Mouse (Mus musculus) heart, adult 8-10 months (tissue): ENCODE results near the gene Mccc2. TPM values are rescaled to one million over a fixed set of nuclear protein-coding genes. Genes with fewer than 3 reads are reported as not detected.
"Not testable (repeated sequence)": the region's sequence is repeated elsewhere in the genome, so short reads cannot be mapped to it uniquely, and the experiment has no call there.

Experiments used
- DNase-seq: peaks from one replicate; pipeline ENCODE4 v3.0.0; 2022; ENCODE audit warnings: low spot score
- total RNA-seq, 4 experiments: library from RNA; stranded (reverse); gene quantifications; 2 replicates each; pipeline ENCODE4 v1.2.4; 2022

The Mccc2 gene
- 10 to 100 TPM; 93.3 to 98.8 (median 97.6) TPM for total RNA-seq

GRCm38 (mm10) chr13:100014906-100015895, at the start of gene Mccc2:
Gene Mccc2 (minus strand): TSS chr13:100015639.
- peak; percentile 77 for DNase-seq

- no peak for DNase-seq
Measured at GRCm38 (mm10) chr13:100063936-100064335, 48.5 kb upstream of the Mccc2 start.

GRCm38 (mm10) chr13:100057738-100058137, 42.3 kb upstream of the Mccc2 start:
- not testable (repeated sequence) for DNase-seq

- no peak for DNase-seq
Measured at GRCm38 (mm10) chr13:100026013-100026412, 10.6 kb upstream of the Mccc2 start.

- DNase-seq, result no peak
Measured at GRCm38 (mm10) chr13:100016891-100017290, 1.5 kb upstream of the Mccc2 start.

DNA sequence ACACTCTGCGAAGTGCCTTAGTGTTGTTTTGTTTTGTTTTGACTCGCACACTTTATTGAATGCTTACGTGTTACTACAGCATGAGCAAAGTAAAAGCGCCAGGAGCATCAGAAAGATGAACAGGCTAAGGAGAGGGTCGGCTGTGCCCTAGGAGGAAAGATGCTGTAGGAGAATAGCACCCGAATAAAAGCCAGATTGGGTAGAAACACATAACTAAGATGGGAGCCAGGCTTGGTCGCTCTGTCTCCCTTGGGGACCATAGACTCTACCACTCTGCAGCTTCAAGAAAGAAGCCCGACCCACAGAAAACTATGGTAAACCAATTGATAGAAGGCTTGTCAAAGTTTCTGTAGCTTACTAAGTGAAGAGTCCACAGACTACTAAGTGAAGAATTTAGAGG, 498 bp upstream of the Mccc2 start:
- DNase-seq, result no peak

DNA sequence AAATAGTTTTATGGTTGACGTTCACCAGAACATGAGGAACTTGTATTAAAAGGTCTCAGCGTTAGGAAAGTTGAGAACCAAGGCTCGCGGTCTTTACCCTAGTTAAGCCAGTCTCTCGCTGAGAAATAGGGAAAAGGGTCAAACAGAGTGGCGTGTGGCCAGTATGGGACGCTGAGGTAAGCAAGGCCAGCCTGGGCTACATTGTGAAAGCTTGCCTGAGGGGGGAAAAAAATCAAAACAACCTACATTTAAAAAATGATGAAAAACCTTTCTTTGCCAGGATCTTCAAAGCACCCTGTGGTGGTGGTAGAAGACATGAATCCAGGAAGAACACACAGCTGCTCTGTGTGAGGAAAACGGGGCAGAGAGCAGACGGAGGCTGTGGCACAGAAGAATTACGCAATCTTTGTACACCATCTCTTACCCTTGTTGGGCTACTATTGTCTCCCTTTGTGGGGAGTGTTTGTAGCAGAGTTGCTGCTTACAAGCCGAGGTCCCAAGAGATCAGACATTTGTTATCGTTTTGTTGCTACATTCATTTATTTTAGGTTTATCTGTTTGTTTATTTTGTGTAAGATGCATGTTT, 9.4 kb downstream of the Mccc2 start:
- DNase-seq, result no peak

GRCm38 (mm10) chr13:100001790-100002196, 13.6 kb downstream of the Mccc2 start:
- DNase-seq, result peak; percentile 91

DNA sequence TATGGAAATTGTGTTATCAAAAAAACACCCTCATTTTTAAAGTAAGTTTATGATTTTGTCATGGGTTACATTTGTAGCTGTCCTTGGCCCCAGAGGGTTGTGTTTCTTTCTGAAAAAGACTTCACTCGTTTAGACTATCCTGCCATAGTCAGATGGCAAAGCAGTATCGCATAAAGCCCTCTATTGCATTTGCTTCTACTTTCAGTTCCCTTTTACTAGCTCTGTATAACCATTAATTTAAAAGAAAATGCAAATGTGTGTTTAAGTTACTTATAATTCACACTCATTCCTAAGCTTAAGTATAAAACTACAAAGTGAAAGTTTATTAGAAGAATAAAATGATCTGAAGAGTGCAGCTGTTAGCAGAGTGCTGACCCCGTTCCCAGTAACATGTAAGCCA, 16.4 kb downstream of the Mccc2 start:
- DNase-seq, result no peak

DNA sequence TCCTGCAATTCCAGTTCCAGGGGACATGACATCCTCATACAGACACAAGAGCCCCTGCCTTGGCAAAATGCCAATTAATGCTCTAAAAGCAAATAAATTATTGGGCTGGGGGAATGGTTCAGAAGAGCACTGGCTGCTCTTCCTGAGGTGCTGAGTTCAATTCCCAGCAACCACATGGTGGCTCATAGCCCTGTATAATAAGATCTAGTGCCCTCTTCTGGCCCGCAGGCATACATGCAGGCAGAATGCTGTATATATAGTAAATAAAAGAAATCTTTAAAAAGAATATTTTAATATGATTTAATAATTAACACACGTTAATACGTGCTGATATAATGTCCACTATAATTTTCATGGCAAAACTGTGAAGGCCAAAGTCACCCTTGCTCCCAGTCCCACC, 17.3 kb downstream of the Mccc2 start:
- no peak for DNase-seq

- no peak for DNase-seq
Measured at GRCm38 (mm10) chr13:99989592-99989991, 25.8 kb downstream of the Mccc2 start.

- DNase-seq, result no peak
Measured at GRCm38 (mm10) chr13:99983320-99983719, 32.1 kb downstream of the Mccc2 start.

- DNase-seq, result no peak
Measured at GRCm38 (mm10) chr13:99979406-99979805, 36.0 kb downstream of the Mccc2 start.

GRCm38 (mm10) chr13:99970089-99970488, 45.4 kb downstream of the Mccc2 start:
- DNase-seq, result no peak

GRCm38 (mm10) chr13:99967013-99967678, 48.3 kb downstream of the Mccc2 start:
- DNase-seq, result no peak

- no peak for DNase-seq
Measured at GRCm38 (mm10) chr13:99963814-99964213, 51.6 kb downstream of the Mccc2 start.

- no peak for DNase-seq
Measured at GRCm38 (mm10) chr13:99961661-99962060, 53.8 kb downstream of the Mccc2 start.

GRCm38 (mm10) chr13:99955591-99955944, 59.9 kb downstream of the Mccc2 start:
- no peak for DNase-seq

DNA sequence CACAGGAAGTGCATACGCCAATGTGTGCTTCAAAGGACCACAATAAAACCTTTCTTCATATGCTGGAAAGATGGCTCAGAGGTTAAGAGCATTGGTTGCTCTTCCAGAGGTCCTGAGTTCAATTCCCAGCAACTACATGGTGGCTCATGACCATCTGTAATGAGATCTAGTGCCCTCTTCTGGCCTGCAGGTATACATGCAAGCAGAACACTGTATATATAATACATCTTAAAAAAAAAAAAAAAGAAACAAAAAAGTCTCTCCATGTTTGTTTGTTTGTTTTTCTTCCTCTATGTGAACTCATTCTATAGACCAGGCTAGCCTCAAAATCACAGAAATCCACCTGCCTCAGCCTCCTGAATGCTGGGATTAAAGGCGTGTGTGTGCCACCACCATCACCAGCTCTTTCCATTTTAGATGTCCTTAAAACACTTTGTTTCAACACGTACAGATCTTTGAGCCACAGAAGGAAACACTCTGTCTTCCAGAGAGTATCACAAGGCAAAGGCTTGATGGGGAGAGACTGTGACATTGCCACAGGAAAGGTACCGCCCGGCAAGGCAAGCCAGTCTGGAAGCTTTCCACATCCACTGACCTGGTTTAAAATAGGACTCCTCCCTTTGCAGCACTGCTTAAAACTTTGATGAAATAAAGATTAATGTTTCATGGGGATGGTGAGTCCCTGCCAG, 60.4 kb downstream of the Mccc2 start:
- peak; percentile 18 for DNase-seq

GRCm38 (mm10) chr13:99947417-99947816, 68.0 kb downstream of the Mccc2 start:
- DNase-seq, result no peak

GRCm38 (mm10) chr13:99943525-99943924, 71.9 kb downstream of the Mccc2 start:
- no peak for DNase-seq

GRCm38 (mm10) chr13:99940601-99941000, 74.8 kb downstream of the Mccc2 start:
- DNase-seq, result no peak
